Comparison of ENCODE assay signal across 7 mouse cellular contexts in the genomic region with DNA sequence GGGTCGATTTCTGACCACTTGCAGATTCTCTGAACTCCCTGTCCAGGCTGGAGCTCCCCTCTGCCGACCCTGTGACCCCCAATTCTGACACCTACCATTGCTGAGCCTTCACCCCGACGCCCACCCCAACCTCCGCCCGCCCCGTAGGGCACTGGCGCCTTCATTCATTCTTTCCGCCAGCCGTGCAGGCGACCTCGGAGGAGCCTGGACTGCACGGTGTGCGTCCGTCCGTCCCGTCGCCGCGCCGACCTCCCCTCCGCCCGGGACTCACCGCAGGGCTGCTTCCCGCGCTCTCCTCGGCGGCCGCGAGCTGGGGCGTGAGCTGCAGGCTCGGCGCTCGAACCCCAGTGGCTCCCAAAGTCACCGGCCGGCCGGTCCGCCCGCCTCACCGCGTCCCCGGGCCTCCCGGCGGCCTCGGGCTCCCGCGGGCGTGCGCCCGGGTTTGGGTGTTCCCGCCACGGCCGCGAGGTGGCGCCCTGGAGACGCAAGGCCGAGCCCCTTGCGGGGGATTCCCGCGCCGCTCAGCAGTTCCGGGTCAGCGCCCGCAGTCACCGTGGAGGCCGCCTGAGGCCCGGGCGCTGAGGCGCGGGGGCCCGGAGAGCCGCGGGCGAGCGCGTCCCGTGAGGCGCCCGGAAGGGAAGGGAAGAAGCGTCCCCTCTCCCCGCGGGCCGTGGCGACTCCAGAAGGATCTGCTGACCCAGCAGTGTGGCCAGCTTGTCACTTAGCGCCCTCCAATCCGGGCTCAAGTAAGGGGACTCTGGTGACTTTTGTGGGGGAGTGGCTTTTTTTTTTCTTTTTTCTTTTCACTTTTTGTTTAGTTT. TPM values are rescaled to one million over a fixed set of nuclear protein-coding genes. Genes with fewer than 3 reads are reported as not detected.
DNase-seq lines count a peak whose midpoint lies in the region; ATAC-seq and TF ChIP-seq lines count a peak whose summit lies in the region.

Gene Ccdc122, plus strand, starts transcription at position 547 of the 821 bp plus-strand sequence.
Gene Lacc1, minus strand, starts transcription at position 679 of the 821 bp plus-strand sequence.

- ATAC-seq in granulocyte monocyte progenitor cell, adult 5-6 weeks (replicated peaks; ENCODE audit: poor library complexity, severe bottlenecking) = peak; percentile 58
- ATAC-seq in intestine, postnatal 0 days = peak; percentile 86
- peak; percentile 74 for ATAC-seq in limb, embryonic 12.5 days (ENCODE audit: insufficient number of reproducible peaks, insufficient read depth, low FRiP score, low TSS enrichment, low read depth)
- peak; percentile 69; the same call in 1 of the 2 replicates for ATAC-seq in midbrain, embryonic 13.5 days

- H3K9me3 ChIP-seq in intestine, postnatal 0 days (ENCODE audit: control insufficient read depth) = no peaks in the 10 kb centered on the region
- no peaks in the 10 kb centered on the region for H3K9me3 ChIP-seq in limb, embryonic 12.5 days
- no peaks in the 10 kb centered on the region for H3K9me3 ChIP-seq in midbrain, embryonic 13.5 days

- peak within 1 kb of the TSS; percentile 84 for H3K9ac ChIP-seq in intestine, postnatal 0 days (ENCODE audit: low read depth, low read length)
- H3K9ac ChIP-seq in limb, embryonic 12.5 days (replicated peaks) = peak within 1 kb of the TSS; percentile 71
- H3K9ac ChIP-seq in midbrain, embryonic 13.5 days (replicated peaks) = peak within 1 kb of the TSS; percentile 65

- 0 out of 2 replicates have a peak, but pooled peaks cover 5% of the 10 kb centered on the region for H3K4me1 ChIP-seq in intestine, postnatal 0 days (replicated peaks; ENCODE audit: control insufficient read depth, insufficient read depth, low read length)
- H3K4me1 ChIP-seq in limb, embryonic 12.5 days (replicated peaks) = 0 out of 2 replicates have a peak, but pooled peaks cover 6% of the 10 kb centered on the region
- H3K4me1 ChIP-seq in midbrain, embryonic 13.5 days (replicated peaks) = peaks cover 8% of the 10 kb centered on the region
- H3K4me1 ChIP-seq in small intestine, adult 2 months (ENCODE audit: control insufficient read depth, insufficient read depth, insufficient read length, low read length) = peaks cover 7% of the 10 kb centered on the region; the same call in 1 of the 2 replicates

- H3K4me3 ChIP-seq in intestine, postnatal 0 days (ENCODE audit: low read depth, low read length) = peak within 1 kb of the TSS; percentile 76
- peak within 1 kb of the TSS; percentile 63 for H3K4me3 ChIP-seq in limb, embryonic 12.5 days (replicated peaks)
- peak within 1 kb of the TSS; percentile 52 for H3K4me3 ChIP-seq in midbrain, embryonic 13.5 days (replicated peaks)
- H3K4me3 ChIP-seq in small intestine, adult 2 months (ENCODE audit: low read depth, low read length) = peak within 1 kb of the TSS; percentile 88

- H3K27ac ChIP-seq in intestine, postnatal 0 days (ENCODE audit: low read depth, low read length) = peak within 1 kb of the TSS; percentile 89
- 0 out of 2 replicates have a peak within 1 kb of the TSS, but pooled peaks have one; percentile 7 for H3K27ac ChIP-seq in limb, embryonic 12.5 days
- no peak within 1 kb of the TSS for H3K27ac ChIP-seq in midbrain, embryonic 13.5 days
- H3K27ac ChIP-seq in small intestine, adult 2 months (ENCODE audit: insufficient read depth, low read depth, low read length) = peak within 1 kb of the TSS; percentile 33

- H3K4me2 ChIP-seq in intestine, postnatal 0 days (replicated peaks; ENCODE audit: low read depth) = peak within 1 kb of the TSS; percentile 88
- H3K4me2 ChIP-seq in limb, embryonic 12.5 days = peak within 1 kb of the TSS; percentile 78
- H3K4me2 ChIP-seq in midbrain, embryonic 13.5 days (replicated peaks) = peak within 1 kb of the TSS; percentile 81

- peak; percentile 95 for DNase-seq in adrenal gland, postnatal 10 days
- peak; percentile 86 for DNase-seq in embryo, embryonic 9.5 days (ENCODE audit: extremely low spot score)

- 1% methylated on average over 81 of the region's 86 CpGs for WGBS in intestine, postnatal 0 days
- under 1% methylated on average over 85 of the region's 86 CpGs for WGBS in limb, embryonic 12.5 days
- under 1% methylated on average over 81 of the region's 86 CpGs for WGBS in midbrain, embryonic 13.5 days
- under 1% methylated on average over 86 of the region's 86 CpGs for WGBS in small intestine, adult 2 months

- no peaks in the 10 kb centered on the region for H3K27me3 ChIP-seq in intestine, postnatal 0 days (replicated peaks; ENCODE audit: control insufficient read depth, insufficient read depth, low read length)
- 0 out of 2 replicates have a peak, but pooled peaks cover 3% of the 10 kb centered on the region for H3K27me3 ChIP-seq in limb, embryonic 12.5 days
- H3K27me3 ChIP-seq in midbrain, embryonic 13.5 days = peaks cover 7% of the 10 kb centered on the region; the same call in 1 of the 2 replicates
- H3K27me3 ChIP-seq in small intestine, adult 2 months (ENCODE audit: control insufficient read depth, insufficient read depth, low read length) = no peaks in the 10 kb centered on the region

- no peaks in the 10 kb centered on the region; the same call in 1 of the 2 replicates for H3K36me3 ChIP-seq in intestine, postnatal 0 days (ENCODE audit: control insufficient read depth, insufficient read depth)
- H3K36me3 ChIP-seq in limb, embryonic 12.5 days = no peaks in the 10 kb centered on the region
- no peaks in the 10 kb centered on the region for H3K36me3 ChIP-seq in midbrain, embryonic 13.5 days
- H3K36me3 ChIP-seq in small intestine, adult 2 months (ENCODE audit: control insufficient read depth, insufficient read depth, low read length) = no peaks in the 10 kb centered on the region

- peak; percentile 85 for TF ChIP-seq CTCF in intestine, postnatal 0 days (IDR thresholded peaks at IDR 0.05; ENCODE audit: low read depth)
- TF ChIP-seq CTCF in small intestine, adult 2 months (IDR thresholded peaks at IDR 0.05; ENCODE audit: extremely low read depth, insufficient read length, insufficient replicate concordance, low read depth, low read length) = peak; percentile 76

- peak; percentile 48 for TF ChIP-seq POLR2A in small intestine, adult 2 months (IDR thresholded peaks at IDR 0.05; ENCODE audit: low read depth, low read length)

RNA-seq across cellular contexts. Expression of gene Ccdc122, which starts in this region (rescaled TPM):
- 1 to 10 TPM; 4.4 to 7.5 TPM for total RNA-seq in adrenal gland, postnatal 10 days (2021)
- total RNA-seq in granulocyte monocyte progenitor cell, adult 5-6 weeks (2014; fragmentation: Nextera tagmentation) = 8.9 and 13.6 TPM in 2 replicates
- 14.8 and 27.9 TPM in 2 replicates for total RNA-seq in granulocyte monocyte progenitor cell, adult 5-6 weeks (2017)
- 15.0 and 16.5 TPM in 2 replicates for polyA plus RNA-seq in intestine, postnatal 0 days (2015; fragmentation: Nextera tagmentation; extraction: Ambion mirVana)
- polyA plus RNA-seq in limb, embryonic 12.5 days (2016; fragmentation: Nextera tagmentation; extraction: Ambion mirVana) = 1.7 and 3.1 TPM in 2 replicates
- 0.79 and 0.86 TPM in 2 replicates for polyA plus RNA-seq in midbrain, embryonic 13.5 days (2015; fragmentation: Nextera tagmentation; extraction: Ambion mirVana)
- polyA plus RNA-seq in small intestine, adult 2 months (2012; rRNA removed) = 0.22 and 0.47 TPM in 2 replicates

RNA-seq across cellular contexts. Expression of gene Lacc1, which starts in this region (rescaled TPM):
- 1 to 10 TPM; 9.7 to 9.8 TPM for total RNA-seq in adrenal gland, postnatal 10 days (2021)
- 11.0 and 15.7 TPM in 2 replicates for total RNA-seq in granulocyte monocyte progenitor cell, adult 5-6 weeks (2014; fragmentation: Nextera tagmentation)
- total RNA-seq in granulocyte monocyte progenitor cell, adult 5-6 weeks (2017) = 8.4 and 13.9 TPM in 2 replicates
- 8.1 and 10.3 TPM in 2 replicates for polyA plus RNA-seq in intestine, postnatal 0 days (2015; fragmentation: Nextera tagmentation; extraction: Ambion mirVana)
- 5.6 TPM in 2 replicates for polyA plus RNA-seq in limb, embryonic 12.5 days (2016; fragmentation: Nextera tagmentation; extraction: Ambion mirVana)
- 1.8 TPM in 2 replicates for polyA plus RNA-seq in midbrain, embryonic 13.5 days (2015; fragmentation: Nextera tagmentation; extraction: Ambion mirVana)
- 1.9 and 4.1 TPM in 2 replicates for polyA plus RNA-seq in small intestine, adult 2 months (2012; rRNA removed)
